Mouse (Mus musculus): ENCODE results near the gene Setd2. TPM values are rescaled to one million over a fixed set of nuclear protein-coding genes. Genes with fewer than 3 reads are reported as not detected.

Gene Setd2
- 48.4 and 49.2 TPM in 2 replicates for polyA plus RNA-seq (2014; fragmentation: Nextera tagmentation; extraction: Ambion mirVana)

- peak within 1 kb of the TSS; percentile 100 for H3K27ac ChIP-seq
- under 1% methylated on average over 97 of the region's 109 CpGs for WGBS
- peak within 1 kb of the TSS; percentile 99 for H3K9ac ChIP-seq
- peaks cover 28% of the 10 kb centered on the region for H3K4me1 ChIP-seq (replicated peaks; ENCODE audit: control insufficient read depth, insufficient read depth, low read length)
- H3K9me3 ChIP-seq (ENCODE audit: control insufficient read depth, low read length): no peaks in the 10 kb centered on the region
- no peaks in the 10 kb centered on the region for H3K27me3 ChIP-seq (ENCODE audit: control insufficient read depth, insufficient read depth, low read length)
- DNase-seq (ENCODE audit: low spot score) (peak; percentile 61), ATAC-seq (ENCODE audit: low FRiP score) (peak; percentile 54)
- H3K4me2 ChIP-seq (replicated peaks): peak within 1 kb of the TSS; percentile 76
- no peaks in the 10 kb centered on the region for H3K36me3 ChIP-seq (replicated peaks; ENCODE audit: control insufficient read depth, insufficient read depth)
- peak within 1 kb of the TSS; percentile 98 for H3K4me3 ChIP-seq (replicated peaks; ENCODE audit: low read length)
Measured at GRCm38 (mm10) chr9:110532538-110533291, at the start of gene Setd2. Setd2 (plus strand) TSS chr9:110532597.

- DNase-seq (ENCODE audit: low spot score) (no peak), ATAC-seq (ENCODE audit: low FRiP score) (no peak)
- Histone ChIP-seq H3K36me3 (replicated peaks; ENCODE audit: control insufficient read depth, insufficient read depth) (no peaks in the 10 kb centered on the region), H3K27ac (no peak overlapping the region), H3K27me3 (ENCODE audit: control insufficient read depth, insufficient read depth, low read length) (no peaks in the 10 kb centered on the region), H3K9ac (no peak overlapping the region), H3K4me2 (replicated peaks) (no peak overlapping the region), H3K4me1 (replicated peaks; ENCODE audit: control insufficient read depth, insufficient read depth, low read length) (no peaks in the 10 kb centered on the region), H3K4me3 (replicated peaks; ENCODE audit: low read length) (no peak overlapping the region), H3K9me3 (ENCODE audit: control insufficient read depth, low read length) (no peaks in the 10 kb centered on the region)
- 17% methylated on average over 4 of the region's 4 CpGs for WGBS
Measured at GRCm38 (mm10) chr9:110488841-110489240, 43.6 kb upstream of the Setd2 start.

GRCm38 (mm10) chr9:110490913-110491312, 41.5 kb upstream of the Setd2 start:
- WGBS: 65% methylated on average over 5 of the region's 5 CpGs
- Histone ChIP-seq H3K9me3 (ENCODE audit: control insufficient read depth, low read length) (no peaks in the 10 kb centered on the region), H3K4me2 (replicated peaks) (no peak overlapping the region), H3K4me1 (replicated peaks; ENCODE audit: control insufficient read depth, insufficient read depth, low read length) (no peaks in the 10 kb centered on the region), H3K4me3 (replicated peaks; ENCODE audit: low read length) (no peak overlapping the region), H3K9ac (no peak overlapping the region), H3K27me3 (ENCODE audit: control insufficient read depth, insufficient read depth, low read length) (no peaks in the 10 kb centered on the region), H3K36me3 (replicated peaks; ENCODE audit: control insufficient read depth, insufficient read depth) (no peaks in the 10 kb centered on the region), H3K27ac (no peak overlapping the region)
- ATAC-seq (ENCODE audit: low FRiP score) (no peak), DNase-seq (ENCODE audit: low spot score) (no peak)

GRCm38 (mm10) chr9:110525737-110526136, 6.7 kb upstream of the Setd2 start:
- Histone ChIP-seq H3K36me3 (replicated peaks; ENCODE audit: control insufficient read depth, insufficient read depth) (no peaks in the 10 kb centered on the region), H3K4me3 (replicated peaks; ENCODE audit: low read length) (no peak overlapping the region), H3K9me3 (ENCODE audit: control insufficient read depth, low read length) (no peaks in the 10 kb centered on the region), H3K9ac (no peak overlapping the region), H3K27me3 (ENCODE audit: control insufficient read depth, insufficient read depth, low read length) (no peaks in the 10 kb centered on the region), H3K4me1 (replicated peaks; ENCODE audit: control insufficient read depth, insufficient read depth, low read length) (no peaks in the 10 kb centered on the region), H3K4me2 (replicated peaks) (no peak overlapping the region), H3K27ac (no peak overlapping the region)
- ATAC-seq (ENCODE audit: low FRiP score): no peak
- DNase-seq (ENCODE audit: low spot score): no peak
- WGBS: 69% methylated on average over 2 of the region's 2 CpGs

- DNase-seq (ENCODE audit: low spot score) (no peak), ATAC-seq (ENCODE audit: low FRiP score) (no peak)
- H3K27me3 ChIP-seq (ENCODE audit: control insufficient read depth, insufficient read depth, low read length): no peaks in the 10 kb centered on the region
- no peak overlapping the region for H3K9ac ChIP-seq
- no peak overlapping the region for H3K27ac ChIP-seq
- no peak overlapping the region for H3K4me3 ChIP-seq (replicated peaks; ENCODE audit: low read length)
- H3K4me2 ChIP-seq (replicated peaks): no peak overlapping the region
- WGBS: 37% methylated on average over 9 of the region's 9 CpGs
- H3K36me3 ChIP-seq (replicated peaks; ENCODE audit: control insufficient read depth, insufficient read depth): no peaks in the 10 kb centered on the region
- no peaks in the 10 kb centered on the region for H3K9me3 ChIP-seq (ENCODE audit: control insufficient read depth, low read length)
- peaks cover 11% of the 10 kb centered on the region for H3K4me1 ChIP-seq (replicated peaks; ENCODE audit: control insufficient read depth, insufficient read depth, low read length)
Measured at GRCm38 (mm10) chr9:110529002-110529737, 3.2 kb upstream of the Setd2 start.

- H3K4me2 ChIP-seq (replicated peaks): peak overlapping the region; percentile 51; the same call in 1 of the 2 replicates
- H3K4me3 ChIP-seq (replicated peaks; ENCODE audit: low read length): no peak overlapping the region
- DNase-seq (ENCODE audit: low spot score) (no peak), ATAC-seq (ENCODE audit: low FRiP score) (no peak)
- no peak overlapping the region for H3K27ac ChIP-seq
- no peaks in the 10 kb centered on the region for H3K9me3 ChIP-seq (ENCODE audit: control insufficient read depth, low read length)
- 66% methylated on average over 3 of the region's 3 CpGs for WGBS
- H3K9ac ChIP-seq: peak overlapping the region; percentile 99; the same call in 1 of the 2 replicates
- peaks cover 26% of the 10 kb centered on the region for H3K4me1 ChIP-seq (replicated peaks; ENCODE audit: control insufficient read depth, insufficient read depth, low read length)
- no peaks in the 10 kb centered on the region for H3K36me3 ChIP-seq (replicated peaks; ENCODE audit: control insufficient read depth, insufficient read depth)
- H3K27me3 ChIP-seq (ENCODE audit: control insufficient read depth, insufficient read depth, low read length): no peaks in the 10 kb centered on the region
Measured at GRCm38 (mm10) chr9:110530650-110531049, 1.7 kb upstream of the Setd2 start.

GRCm38 (mm10) chr9:110531151-110531791, 1.1 kb upstream of the Setd2 start:
- WGBS: 32% methylated on average over 6 of the region's 6 CpGs
- peak overlapping the region; percentile 51 for H3K4me2 ChIP-seq (replicated peaks)
- H3K27ac ChIP-seq: peak overlapping the region; percentile 100; the same call in 1 of the 2 replicates

GRCm38 (mm10) chr9:110531914-110532489, 395 bp upstream of the Setd2 start:
- Histone ChIP-seq H3K4me3 (replicated peaks; ENCODE audit: low read length) (peak overlapping the region; percentile 98), H3K4me1 (replicated peaks; ENCODE audit: control insufficient read depth, insufficient read depth, low read length) (peaks cover 28% of the 10 kb centered on the region), H3K27ac (peak overlapping the region; percentile 100), H3K9ac (peak overlapping the region; percentile 99), H3K27me3 (ENCODE audit: control insufficient read depth, insufficient read depth, low read length) (no peaks in the 10 kb centered on the region), H3K4me2 (replicated peaks) (peak overlapping the region; percentile 51), H3K9me3 (ENCODE audit: control insufficient read depth, low read length) (no peaks in the 10 kb centered on the region), H3K36me3 (replicated peaks; ENCODE audit: control insufficient read depth, insufficient read depth) (no peaks in the 10 kb centered on the region)
- WGBS: under 1% methylated on average over 31 of the region's 53 CpGs
- DNase-seq (ENCODE audit: low spot score) (peak; percentile 89), ATAC-seq (ENCODE audit: low FRiP score) (peak; percentile 99)

More at GRCm38 (mm10) chr9:110531151-110531791, 1.1 kb upstream of the Setd2 start:
- Histone ChIP-seq H3K9ac (peak overlapping the region; percentile 99), H3K4me3 (replicated peaks; ENCODE audit: low read length) (peak overlapping the region; percentile 98), H3K4me1 (replicated peaks; ENCODE audit: control insufficient read depth, insufficient read depth, low read length) (peaks cover 28% of the 10 kb centered on the region), H3K36me3 (replicated peaks; ENCODE audit: control insufficient read depth, insufficient read depth) (no peaks in the 10 kb centered on the region), H3K27me3 (ENCODE audit: control insufficient read depth, insufficient read depth, low read length) (no peaks in the 10 kb centered on the region), H3K9me3 (ENCODE audit: control insufficient read depth, low read length) (no peaks in the 10 kb centered on the region)
- DNase-seq (ENCODE audit: low spot score): no peak
- no peak for ATAC-seq (ENCODE audit: low FRiP score)

- no peaks in the 10 kb centered on the region for H3K36me3 ChIP-seq (replicated peaks; ENCODE audit: control insufficient read depth, insufficient read depth)
- H3K27ac ChIP-seq: no peak overlapping the region
- WGBS: 48% methylated on average over 5 of the region's 5 CpGs
- no peaks in the 10 kb centered on the region for H3K27me3 ChIP-seq (ENCODE audit: control insufficient read depth, insufficient read depth, low read length)
- H3K4me1 ChIP-seq (replicated peaks; ENCODE audit: control insufficient read depth, insufficient read depth, low read length): peaks cover 28% of the 10 kb centered on the region
- H3K4me3 ChIP-seq (replicated peaks; ENCODE audit: low read length): peak overlapping the region; percentile 98
- peak overlapping the region; percentile 76 for H3K4me2 ChIP-seq (replicated peaks)
- DNase-seq (ENCODE audit: low spot score) (no peak), ATAC-seq (ENCODE audit: low FRiP score) (no peak)
- no peaks in the 10 kb centered on the region for H3K9me3 ChIP-seq (ENCODE audit: control insufficient read depth, low read length)
- peak overlapping the region; percentile 99 for H3K9ac ChIP-seq
Measured at GRCm38 (mm10) chr9:110533645-110534044, 1.2 kb downstream of the Setd2 start.

All from hindbrain, embryonic 14.5 days (tissue).